Mouse (Mus musculus): Measurements from ENCODE around the gene Napsa. TPM values are rescaled to one million over a fixed set of nuclear protein-coding genes. Genes with fewer than 3 reads are reported as not detected.

Gene Napsa
- polyA plus RNA-seq, 1 experiment from 2014 or later = 4.7 TPM

DNA sequence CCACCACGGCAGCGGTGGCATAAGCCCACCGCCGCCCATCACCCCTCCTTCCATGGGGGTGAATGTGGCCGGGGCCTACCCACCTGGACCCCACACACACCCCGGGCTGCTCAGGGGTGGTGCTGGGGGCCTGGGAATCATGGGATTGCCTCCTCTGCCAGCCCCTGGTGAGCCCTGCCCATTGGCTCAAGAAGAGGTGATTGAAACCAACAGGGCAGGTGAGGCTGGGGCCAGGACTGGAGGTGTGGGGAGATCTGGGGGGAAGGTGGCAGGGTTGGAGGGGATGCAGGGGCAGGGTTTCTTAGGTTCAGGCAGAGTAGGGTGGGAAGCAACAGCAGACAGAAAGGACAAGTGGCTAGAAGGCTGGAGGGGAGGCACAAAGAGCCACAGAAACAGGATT is 23.9 kb downstream of the Napsa start:
- Histone ChIP-seq H3K4me2 (no peak overlapping the region), H3K27me3 (ENCODE audit: insufficient read depth, low read length) (peaks cover 38% of the 10 kb centered on the region), H3K9ac (no peak overlapping the region), H3K36me3 (ENCODE audit: insufficient read depth) (no peaks in the 10 kb centered on the region), H3K4me1 (ENCODE audit: insufficient read depth) (no peaks in the 10 kb centered on the region), H3K9me3 (ENCODE audit: low read depth, low read length) (no peaks in the 10 kb centered on the region), H3K4me3 (ENCODE audit: low read depth, low read length) (no peak overlapping the region), H3K27ac (ENCODE audit: low read depth) (no peak overlapping the region)
- ATAC-seq (ENCODE audit: insufficient read depth) (no peak), DNase-seq (no peak)
- 83% methylated on average over 6 of the region's 6 CpGs for whole genome bisulfite sequencing
- no peak for TF ChIP-seq CTCF (IDR thresholded peaks at IDR 0.05; ENCODE audit: low read depth)

DNA sequence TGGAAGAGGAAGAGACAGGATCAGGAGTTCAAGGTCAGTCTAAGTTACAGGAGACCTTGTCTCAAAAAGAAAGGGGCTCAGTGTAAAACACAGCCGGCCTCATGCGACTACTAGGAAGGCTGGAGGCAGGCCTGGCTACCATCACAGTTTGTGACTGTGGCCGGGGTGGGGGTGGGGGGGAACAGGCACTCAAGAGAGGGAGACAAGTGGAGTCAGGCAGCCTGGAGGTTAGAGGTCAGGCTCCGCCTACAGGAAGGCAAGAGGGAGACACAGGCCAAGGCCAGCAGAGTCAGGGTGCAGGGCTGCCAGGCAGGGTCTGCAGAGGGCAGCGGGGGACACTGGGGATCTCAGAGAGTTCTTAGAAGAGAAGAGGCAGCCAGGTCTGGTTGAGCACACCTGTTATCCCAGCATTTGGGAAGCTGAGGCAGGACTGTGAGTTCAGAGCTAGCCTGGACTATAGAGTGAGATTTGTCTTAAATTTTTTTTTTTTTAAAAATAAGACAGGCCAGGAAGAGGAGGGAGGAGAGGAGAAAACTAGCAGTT is 24.9 kb downstream of the Napsa start:
- WGBS = 41% methylated on average over 5 of the region's 5 CpGs
- TF ChIP-seq CTCF (IDR thresholded peaks at IDR 0.05; ENCODE audit: low read depth) = no peak
- H3K27me3 ChIP-seq (ENCODE audit: insufficient read depth, low read length) = peaks cover 38% of the 10 kb centered on the region

DNA sequence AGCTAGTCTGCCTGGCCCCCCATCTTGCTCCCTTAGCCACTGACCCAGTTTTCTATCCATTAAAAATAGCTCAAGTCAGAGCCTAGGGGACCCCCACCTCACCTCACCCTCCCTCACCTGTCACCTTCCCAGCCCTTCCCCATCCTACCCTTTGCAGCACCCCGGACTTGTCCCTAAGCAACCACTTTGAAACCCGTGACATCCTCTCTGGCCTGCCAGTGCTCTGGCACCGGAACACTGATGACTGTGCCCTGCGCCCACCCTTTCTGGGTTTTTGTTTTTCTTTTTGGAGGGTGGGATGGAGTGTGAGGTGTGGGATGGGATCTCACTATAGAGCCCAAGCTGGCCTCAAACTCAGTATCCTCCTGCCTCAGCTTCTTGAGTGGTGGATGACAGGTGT is 25.5 kb downstream of the Napsa start:
- Histone ChIP-seq H3K4me1 (ENCODE audit: insufficient read depth) (no peaks in the 10 kb centered on the region), H3K27ac (ENCODE audit: low read depth) (no peak overlapping the region), H3K9ac (no peak overlapping the region), H3K9me3 (ENCODE audit: low read depth, low read length) (no peaks in the 10 kb centered on the region), H3K4me2 (no peak overlapping the region), H3K27me3 (ENCODE audit: insufficient read depth, low read length) (peaks cover 38% of the 10 kb centered on the region), H3K36me3 (ENCODE audit: insufficient read depth) (no peaks in the 10 kb centered on the region), H3K4me3 (ENCODE audit: low read depth, low read length) (no peak overlapping the region)
- TF ChIP-seq CTCF (IDR thresholded peaks at IDR 0.05; ENCODE audit: low read depth) = no peak
- no peak for DNase-seq
- 84% methylated on average over 4 of the region's 4 CpGs for WGBS
- no peak for ATAC-seq (ENCODE audit: insufficient read depth)

More for the DNA sequence above, 24.9 kb downstream of the Napsa start:
- Histone ChIP-seq H3K4me1 (ENCODE audit: insufficient read depth) (no peaks in the 10 kb centered on the region), H3K4me3 (ENCODE audit: low read depth, low read length) (no peak overlapping the region), H3K36me3 (ENCODE audit: insufficient read depth) (no peaks in the 10 kb centered on the region), H3K27ac (ENCODE audit: low read depth) (no peak overlapping the region), H3K9me3 (ENCODE audit: low read depth, low read length) (no peaks in the 10 kb centered on the region), H3K9ac (no peak overlapping the region), H3K4me2 (no peak overlapping the region)
- ATAC-seq (ENCODE audit: insufficient read depth) (no peak), DNase-seq (no peak)

DNA sequence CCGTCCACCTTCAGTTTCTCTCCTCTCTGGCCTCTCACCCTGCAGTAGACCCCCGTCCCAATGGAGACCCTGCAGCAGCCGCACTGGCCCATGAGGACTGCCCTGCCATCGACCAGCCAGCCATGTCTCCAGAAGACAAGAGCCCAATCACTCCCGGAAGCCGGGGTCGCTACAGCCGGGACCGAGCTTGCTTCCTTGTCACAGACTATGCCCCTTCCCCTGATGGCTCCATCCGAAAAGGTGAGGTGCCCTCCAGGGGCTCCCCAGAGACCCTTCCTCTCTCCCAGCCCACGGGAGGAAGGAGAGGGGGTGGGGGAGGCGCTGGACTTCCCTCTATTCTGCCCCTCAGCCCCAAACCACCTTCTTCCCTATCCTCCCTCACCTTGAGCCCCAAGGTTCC is 26.2 kb downstream of the Napsa start:
- H3K9ac ChIP-seq = no peak overlapping the region
- no peak overlapping the region for H3K4me2 ChIP-seq
- DNase-seq (no peak), ATAC-seq (ENCODE audit: insufficient read depth) (no peak)
- H3K36me3 ChIP-seq (ENCODE audit: insufficient read depth) = no peaks in the 10 kb centered on the region
- H3K4me1 ChIP-seq (ENCODE audit: insufficient read depth) = no peaks in the 10 kb centered on the region
- WGBS = 82% methylated on average over 11 of the region's 12 CpGs
- TF ChIP-seq CTCF (IDR thresholded peaks at IDR 0.05; ENCODE audit: low read depth) = no peak
- peaks cover 38% of the 10 kb centered on the region for H3K27me3 ChIP-seq (ENCODE audit: insufficient read depth, low read length)
- H3K4me3 ChIP-seq (ENCODE audit: low read depth, low read length) = no peak overlapping the region
- no peaks in the 10 kb centered on the region for H3K9me3 ChIP-seq (ENCODE audit: low read depth, low read length)
- no peak overlapping the region for H3K27ac ChIP-seq (ENCODE audit: low read depth)

DNA sequence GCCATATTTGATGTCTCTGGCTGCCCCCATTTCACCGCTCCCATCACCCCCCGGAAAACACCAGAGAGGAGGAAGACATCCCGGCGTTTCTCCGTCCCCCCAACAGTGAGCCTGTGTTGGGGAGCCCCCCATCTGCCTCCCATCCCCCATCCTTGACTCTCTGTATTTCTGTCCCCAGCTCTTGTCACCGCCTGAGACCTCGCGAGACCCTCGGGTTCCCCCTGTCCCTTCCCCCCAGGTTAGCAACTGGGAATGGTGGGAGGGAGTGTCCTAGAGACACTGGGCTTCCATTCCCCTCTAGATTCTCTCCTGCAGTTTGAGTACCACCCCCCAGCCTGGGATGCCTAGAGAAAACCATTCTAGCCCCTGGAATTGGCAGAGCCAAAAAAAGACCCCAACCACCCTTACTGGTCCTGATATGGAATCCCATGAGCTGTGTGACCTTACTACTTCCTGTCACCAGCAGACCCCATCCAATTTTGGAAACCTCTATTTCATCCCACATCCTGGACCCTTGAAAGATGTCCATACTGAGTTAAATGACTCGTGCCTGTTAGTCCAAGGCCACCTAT is 28.6 kb downstream of the Napsa start:
- Histone ChIP-seq H3K4me2 (no peak overlapping the region), H3K9ac (no peak overlapping the region), H3K9me3 (ENCODE audit: low read depth, low read length) (no peaks in the 10 kb centered on the region), H3K27me3 (ENCODE audit: insufficient read depth, low read length) (peaks cover 51% of the 10 kb centered on the region), H3K36me3 (ENCODE audit: insufficient read depth) (no peaks in the 10 kb centered on the region), H3K27ac (ENCODE audit: low read depth) (no peak overlapping the region), H3K4me3 (ENCODE audit: low read depth, low read length) (no peak overlapping the region), H3K4me1 (ENCODE audit: insufficient read depth) (no peaks in the 10 kb centered on the region)
- DNase-seq = no peak
- ATAC-seq (ENCODE audit: insufficient read depth) = no peak
- no peak for TF ChIP-seq CTCF (IDR thresholded peaks at IDR 0.05; ENCODE audit: low read depth)
- WGBS = 76% methylated on average over 10 of the region's 10 CpGs

DNA sequence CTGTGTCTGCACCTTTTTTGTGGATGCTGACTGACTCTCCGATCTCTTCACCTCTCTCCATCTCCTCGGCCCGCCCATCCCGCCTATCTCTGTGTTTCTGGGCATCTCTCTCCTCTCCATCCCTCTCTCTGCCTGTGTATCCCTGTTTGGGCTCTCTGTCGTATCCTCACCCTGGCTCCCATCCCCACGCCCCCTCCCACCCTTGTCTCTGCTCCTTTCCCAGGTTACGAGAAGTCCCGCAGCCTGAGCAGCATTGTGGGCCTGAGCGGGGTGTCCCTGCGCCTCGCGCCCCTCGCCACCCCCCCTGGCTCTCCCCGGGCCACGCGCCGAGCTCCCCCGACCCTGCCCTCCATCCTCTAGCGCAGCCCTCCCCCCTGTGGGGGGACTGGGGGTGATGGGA is 29.5 kb downstream of the Napsa start:
- H3K4me2 ChIP-seq = no peak overlapping the region
- H3K4me1 ChIP-seq (ENCODE audit: insufficient read depth) = no peaks in the 10 kb centered on the region
- ATAC-seq (ENCODE audit: insufficient read depth) = no peak

DNA sequence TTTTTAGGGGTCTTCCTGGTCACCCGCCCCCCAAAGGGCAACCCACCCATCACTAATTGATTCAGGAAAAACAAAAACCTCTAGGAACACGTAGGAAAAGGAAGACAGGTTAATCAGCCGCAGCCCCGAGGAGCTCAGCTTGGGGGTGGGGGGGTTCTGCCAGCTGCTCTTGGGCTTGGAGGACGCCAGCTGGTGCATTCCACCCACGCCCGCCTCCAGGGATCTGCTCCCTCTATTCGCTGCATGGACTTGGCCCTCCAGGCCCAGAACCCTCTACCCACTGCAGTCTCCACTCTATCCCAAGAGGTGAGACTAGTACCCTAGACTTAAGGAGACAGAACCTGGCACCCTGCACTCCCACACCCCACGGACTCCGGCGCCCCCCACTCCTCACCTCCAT is 30.3 kb downstream of the Napsa start:
- Histone ChIP-seq H3K4me3 (ENCODE audit: low read depth, low read length) (no peak overlapping the region), H3K27ac (ENCODE audit: low read depth) (no peak overlapping the region), H3K27me3 (ENCODE audit: insufficient read depth, low read length) (peaks cover 58% of the 10 kb centered on the region), H3K36me3 (ENCODE audit: insufficient read depth) (no peaks in the 10 kb centered on the region), H3K4me1 (ENCODE audit: insufficient read depth) (no peaks in the 10 kb centered on the region), H3K4me2 (no peak overlapping the region), H3K9me3 (ENCODE audit: low read depth, low read length) (no peaks in the 10 kb centered on the region), H3K9ac (no peak overlapping the region)
- WGBS = 9% methylated on average over 11 of the region's 11 CpGs
- no peak for ATAC-seq (ENCODE audit: insufficient read depth)
- TF ChIP-seq CTCF (IDR thresholded peaks at IDR 0.05; ENCODE audit: low read depth) = no peak
- no peak for DNase-seq

More for the DNA sequence above, 29.5 kb downstream of the Napsa start:
- H3K27me3 ChIP-seq (ENCODE audit: insufficient read depth, low read length) = peaks cover 58% of the 10 kb centered on the region
- H3K9ac ChIP-seq = no peak overlapping the region
- no peak for DNase-seq
- no peak for TF ChIP-seq CTCF (IDR thresholded peaks at IDR 0.05; ENCODE audit: low read depth)
- H3K27ac ChIP-seq (ENCODE audit: low read depth) = no peak overlapping the region
- H3K36me3 ChIP-seq (ENCODE audit: insufficient read depth) = no peaks in the 10 kb centered on the region
- 11% methylated on average over 19 of the region's 19 CpGs for WGBS
- H3K9me3 ChIP-seq (ENCODE audit: low read depth, low read length) = no peaks in the 10 kb centered on the region
- no peak overlapping the region for H3K4me3 ChIP-seq (ENCODE audit: low read depth, low read length)
